In genomic region chr6:53469204-53469603, GRCm38 (mm10) we compare ENCODE assay signal across 29 mouse cellular contexts.
DNase-seq lines count a peak whose midpoint lies in the region; ATAC-seq and TF ChIP-seq lines count a peak whose summit lies in the region.
"Had no signal": no experiment of that assay in that cellular context is flagged by ENCODE, and none has a peak within 500 bp of the region (broad histone marks: within the 10 kb centered on the region; RNA-seq: fewer than 3 reads in every experiment).

No protein-coding gene starts in this region.

- no peak overlapping the region for H3K4me2 ChIP-seq in kidney, postnatal 0 days (ENCODE audit: low read length)
- H3K4me2 ChIP-seq in embryonic facial prominence, embryonic 11.5 days (ENCODE audit: low read depth, low read length), result no peak overlapping the region
- peak overlapping the region; percentile 30; the same call in 1 of the 2 replicates for H3K4me2 ChIP-seq in limb, embryonic 14.5 days (replicated peaks; ENCODE audit: low read depth, low read length, severe bottlenecking)
- H3K4me2 ChIP-seq: forebrain, embryonic 12.5 days; heart, embryonic 15.5 days; liver, embryonic 11.5 days; midbrain, embryonic 11.5 days; neural tube, embryonic 12.5 days had no signal

- ATAC-seq in kidney, postnatal 0 days (replicated peaks; ENCODE audit: low FRiP score, low read depth), result no peak
- ATAC-seq in embryonic facial prominence, embryonic 11.5 days (replicated peaks; ENCODE audit: insufficient number of reproducible peaks, low FRiP score, low TSS enrichment, low read depth), result peak; percentile 65
- peak; percentile 60; the same call in 1 of the 2 replicates for ATAC-seq in limb, embryonic 14.5 days (ENCODE audit: low FRiP score, low read depth)
- ATAC-seq: CD4-positive, CD25-positive, alpha-beta regulatory T cell, adult 4 months; hindbrain, embryonic 16.5 days; intestine, embryonic 16.5 days; liver, postnatal 0 days had no signal

- H3K4me1 ChIP-seq in kidney, postnatal 0 days (replicated peaks; ENCODE audit: insufficient read depth, low read length), result 0 out of 2 replicates have a peak, but pooled peaks cover 6% of the 10 kb centered on the region
- no peaks in the 10 kb centered on the region for H3K4me1 ChIP-seq in embryonic facial prominence, embryonic 11.5 days (ENCODE audit: control insufficient read depth, insufficient read depth, low read length)
- peaks cover 37% of the 10 kb centered on the region for H3K4me1 ChIP-seq in limb, embryonic 14.5 days (ENCODE audit: control insufficient read depth, insufficient read depth, low read length)
- H3K4me1 ChIP-seq: forebrain, embryonic 12.5 days; neural tube, embryonic 12.5 days had no signal

- no peak for TF ChIP-seq CTCF in kidney, postnatal 0 days (IDR thresholded peaks at IDR 0.05; ENCODE audit: low read depth)

- WGBS in kidney, postnatal 0 days, result 30% methylated on average over 4 of the region's 4 CpGs
- WGBS in embryonic facial prominence, embryonic 11.5 days, result 36% methylated on average over 4 of the region's 4 CpGs
- whole genome bisulfite sequencing in limb, embryonic 14.5 days, result 16% methylated on average over 4 of the region's 4 CpGs

- peak; percentile 64 for DNase-seq in kidney, postnatal 0 days (ENCODE audit: low spot score)
- DNase-seq in kidney, postnatal 10 days, result no peak
- DNase-seq in embryonic facial prominence, embryonic 11.5 days (ENCODE audit: low spot score), result peak; percentile 90
- peak; percentile 78 for DNase-seq in hindlimb bud, embryonic 11.5 days (ENCODE audit: extremely low spot score, low read depth, low spot score)
- peak; percentile 64 for DNase-seq in limb, embryonic 14.5 days (ENCODE audit: low spot score)
- no peak for DNase-seq in cerebellum, adult 18-20 months
- DNase-seq in cerebellum, adult 8-10 months, result no peak
- DNase-seq in spleen, adult 18-20 months, result no peak
- DNase-seq: adrenal gland, postnatal 36 days; cerebellum, adult 2 months; cerebellum, postnatal 25 days; gastrocnemius, postnatal 14 days; kidney, adult 9 months; kidney, postnatal 25 days; liver, postnatal 0 days; lung, postnatal 36 days; right cerebral cortex, adult 18-20 months; thymus, postnatal 25 days had no signal

- no peaks in the 10 kb centered on the region for H3K9me3 ChIP-seq in kidney, postnatal 0 days (replicated peaks; ENCODE audit: low read length)
- no peaks in the 10 kb centered on the region for H3K9me3 ChIP-seq in embryonic facial prominence, embryonic 11.5 days (replicated peaks; ENCODE audit: control insufficient read depth, low read length)
- H3K9me3 ChIP-seq in limb, embryonic 14.5 days (ENCODE audit: control insufficient read depth, low read length), result no peaks in the 10 kb centered on the region
- H3K9me3 ChIP-seq: forebrain, embryonic 12.5 days; heart, embryonic 10.5 days; heart, embryonic 15.5 days; neural tube, embryonic 12.5 days had no signal

- H3K4me3 ChIP-seq in kidney, postnatal 0 days (replicated peaks; ENCODE audit: low read depth, low read length), result no peak overlapping the region
- H3K4me3 ChIP-seq in embryonic facial prominence, embryonic 11.5 days (ENCODE audit: low read depth, low read length), result no peak overlapping the region
- H3K4me3 ChIP-seq in limb, embryonic 14.5 days (replicated peaks; ENCODE audit: low read length), result no peak overlapping the region
- H3K4me3 ChIP-seq: forebrain, embryonic 12.5 days; heart, embryonic 10.5 days; heart, embryonic 15.5 days; left cerebral cortex, adult 2 months; myocyte; neural tube, embryonic 12.5 days had no signal

- H3K9ac ChIP-seq in kidney, postnatal 0 days (ENCODE audit: low read depth, low read length), result no peak overlapping the region
- H3K9ac ChIP-seq in embryonic facial prominence, embryonic 11.5 days (replicated peaks; ENCODE audit: low read length), result no peak overlapping the region
- no peak overlapping the region for H3K9ac ChIP-seq in limb, embryonic 14.5 days (ENCODE audit: low read depth, low read length, severe bottlenecking)
- H3K9ac ChIP-seq: forebrain, embryonic 12.5 days; heart, embryonic 15.5 days; liver, postnatal 0 days; neural tube, embryonic 12.5 days had no signal

- H3K36me3 ChIP-seq in kidney, postnatal 0 days (ENCODE audit: insufficient read depth, low read length), result no peaks in the 10 kb centered on the region
- no peaks in the 10 kb centered on the region for H3K36me3 ChIP-seq in embryonic facial prominence, embryonic 11.5 days (replicated peaks; ENCODE audit: control insufficient read depth, insufficient read depth, low read depth, low read length)
- no peaks in the 10 kb centered on the region for H3K36me3 ChIP-seq in limb, embryonic 14.5 days (ENCODE audit: control insufficient read depth, insufficient read depth, low read length)
- H3K36me3 ChIP-seq: forebrain, embryonic 12.5 days; heart, embryonic 10.5 days; heart, embryonic 15.5 days; neural tube, embryonic 12.5 days had no signal

- no peak for TF ChIP-seq POLR2A in limb, embryonic 14.5 days (IDR thresholded peaks at IDR 0.05; ENCODE audit: borderline replicate concordance, extremely low read depth, insufficient read depth, insufficient read length)

- no peak overlapping the region for H3K27ac ChIP-seq in kidney, postnatal 0 days
- H3K27ac ChIP-seq in embryonic facial prominence, embryonic 11.5 days (replicated peaks; ENCODE audit: low read depth, low read length), result no peak overlapping the region
- no peak overlapping the region for H3K27ac ChIP-seq in limb, embryonic 14.5 days (replicated peaks; ENCODE audit: low read depth, low read length)
- H3K27ac ChIP-seq: forebrain, embryonic 12.5 days; heart, embryonic 10.5 days; heart, embryonic 15.5 days; left cerebral cortex, adult 2 months; neural tube, embryonic 12.5 days had no signal

- no peaks in the 10 kb centered on the region for H3K27me3 ChIP-seq in kidney, postnatal 0 days (ENCODE audit: insufficient read depth, low read length)
- H3K27me3 ChIP-seq in embryonic facial prominence, embryonic 11.5 days (ENCODE audit: control insufficient read depth, insufficient read depth, low read length), result no peaks in the 10 kb centered on the region
- no peaks in the 10 kb centered on the region for H3K27me3 ChIP-seq in limb, embryonic 14.5 days (ENCODE audit: control insufficient read depth, insufficient read depth, low read length)
- H3K27me3 ChIP-seq: forebrain, embryonic 12.5 days; heart, embryonic 15.5 days; neural tube, embryonic 12.5 days had no signal

Comparison
In these comparisons a context has a peak if more than half of its experiments do, and no peak if none do; other contexts are left out.
1. DNase-seq: peak in kidney, postnatal 0 days (single experiment), embryonic facial prominence, embryonic 11.5 days (single experiment), hindlimb bud, embryonic 11.5 days (single experiment) and limb, embryonic 14.5 days (single experiment); none in kidney, postnatal 10 days (single experiment), cerebellum, adult 18-20 months (0 of 2), cerebellum, adult 8-10 months (single experiment) and spleen, adult 18-20 months (0 of 2).